Mouse (Mus musculus): ENCODE results near the gene Tppp3. TPM values are rescaled to one million over a fixed set of nuclear protein-coding genes. Genes with fewer than 3 reads are reported as not detected.
A peak's percentile ranks its signal among the peaks of the same experiment; 100 is the strongest.

Gene Tppp3
- total and polyA plus RNA-seq, 2 experiments: 0.65 to 0.80 TPM

DNA sequence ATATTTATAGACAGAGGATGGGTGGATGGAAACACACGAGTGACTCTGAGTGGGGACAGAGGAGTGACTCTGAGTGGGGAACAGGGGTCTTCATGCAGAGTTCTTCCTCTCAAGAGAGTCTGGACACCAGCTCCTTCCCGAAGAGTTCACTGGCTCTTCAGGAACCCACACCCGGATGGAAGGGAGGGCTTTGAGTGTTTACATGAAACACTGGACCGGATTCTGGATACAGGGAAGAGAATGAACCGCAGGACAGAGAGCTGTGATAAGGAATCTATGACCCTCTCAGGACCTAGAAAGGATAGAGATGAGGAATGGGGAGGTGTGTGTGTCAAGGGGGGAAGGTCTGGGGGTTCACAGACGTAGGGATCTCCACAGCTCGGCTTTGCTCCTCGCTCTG is 46.0 kb upstream of the Tppp3 start:
- TF ChIP-seq CTCF (IDR thresholded peaks at IDR 0.05; ENCODE audit: low read depth, low read length) (no peak), POLR2A (IDR thresholded peaks at IDR 0.05; ENCODE audit: extremely low read depth, insufficient read depth, low read length) (no peak)
- DNase-seq (ENCODE audit: extremely low read depth, low read depth, low spot score): no peak
- no peak overlapping the region for H3K27ac ChIP-seq (replicated peaks; ENCODE audit: insufficient read depth, low read depth, low read length)
- no peak overlapping the region for H3K9ac ChIP-seq (ENCODE audit: low read depth, low read length)
- WGBS: 35% methylated on average over 8 of the region's 8 CpGs
- no peak overlapping the region for H3K4me3 ChIP-seq (ENCODE audit: insufficient read depth, low read depth, low read length)
- H3K27me3 ChIP-seq (ENCODE audit: control insufficient read depth, insufficient read depth, low read length): no peaks in the 10 kb centered on the region
- peaks cover 6% of the 10 kb centered on the region for H3K4me1 ChIP-seq (ENCODE audit: control insufficient read depth, insufficient read depth, low read length)
- H3K79me2 ChIP-seq (ENCODE audit: control insufficient read depth, insufficient read depth, low read length): no peaks in the 10 kb centered on the region
- no peaks in the 10 kb centered on the region for H3K36me3 ChIP-seq (ENCODE audit: control insufficient read depth, insufficient read depth, low read length)

DNA sequence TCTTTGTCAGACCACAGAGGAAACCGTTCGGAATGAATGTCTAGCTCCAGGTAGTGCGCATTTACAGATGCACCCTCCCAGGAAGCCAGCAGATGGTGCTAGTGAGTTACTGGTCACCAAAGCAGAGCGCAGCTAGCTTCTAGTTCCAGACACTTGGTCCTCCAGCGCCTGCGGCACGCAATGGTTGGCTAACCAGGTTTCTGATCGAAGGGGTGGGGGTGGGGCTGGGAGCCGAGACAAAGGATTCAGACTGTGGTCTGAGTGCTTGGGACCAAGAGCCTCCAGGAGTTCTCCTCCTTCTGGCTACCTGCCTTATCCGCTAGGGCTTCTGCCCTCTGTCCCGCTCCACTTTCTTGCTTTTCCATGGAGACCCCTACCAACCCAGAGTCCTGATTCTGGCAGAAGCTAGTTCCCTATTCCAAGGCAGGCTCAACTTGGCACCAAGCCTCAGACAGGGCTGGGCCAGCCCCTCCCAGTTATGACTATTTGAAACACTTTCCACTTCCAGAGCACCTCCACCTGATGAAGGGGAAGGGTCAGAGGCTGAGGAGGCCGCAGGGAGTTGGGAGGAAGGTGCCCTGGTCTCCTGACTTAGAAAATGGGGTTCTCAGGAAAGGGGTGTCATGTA is 44.8 kb upstream of the Tppp3 start:
- Histone ChIP-seq H3K4me1 (ENCODE audit: control insufficient read depth, insufficient read depth, low read length) (peaks cover 6% of the 10 kb centered on the region), H3K27ac (replicated peaks; ENCODE audit: insufficient read depth, low read depth, low read length) (no peak overlapping the region), H3K4me3 (ENCODE audit: insufficient read depth, low read depth, low read length) (no peak overlapping the region), H3K36me3 (ENCODE audit: control insufficient read depth, insufficient read depth, low read length) (no peaks in the 10 kb centered on the region), H3K79me2 (ENCODE audit: control insufficient read depth, insufficient read depth, low read length) (no peaks in the 10 kb centered on the region), H3K27me3 (ENCODE audit: control insufficient read depth, insufficient read depth, low read length) (no peaks in the 10 kb centered on the region), H3K9ac (ENCODE audit: low read depth, low read length) (no peak overlapping the region)
- DNase-seq (ENCODE audit: extremely low read depth, low read depth, low spot score): peak; percentile 54
- TF ChIP-seq POLR2A (IDR thresholded peaks at IDR 0.05; ENCODE audit: extremely low read depth, insufficient read depth, low read length): no peak
- TF ChIP-seq CTCF (IDR thresholded peaks at IDR 0.05; ENCODE audit: low read depth, low read length): peak; percentile 89
- WGBS: 15% methylated on average over 12 of the region's 12 CpGs

DNA sequence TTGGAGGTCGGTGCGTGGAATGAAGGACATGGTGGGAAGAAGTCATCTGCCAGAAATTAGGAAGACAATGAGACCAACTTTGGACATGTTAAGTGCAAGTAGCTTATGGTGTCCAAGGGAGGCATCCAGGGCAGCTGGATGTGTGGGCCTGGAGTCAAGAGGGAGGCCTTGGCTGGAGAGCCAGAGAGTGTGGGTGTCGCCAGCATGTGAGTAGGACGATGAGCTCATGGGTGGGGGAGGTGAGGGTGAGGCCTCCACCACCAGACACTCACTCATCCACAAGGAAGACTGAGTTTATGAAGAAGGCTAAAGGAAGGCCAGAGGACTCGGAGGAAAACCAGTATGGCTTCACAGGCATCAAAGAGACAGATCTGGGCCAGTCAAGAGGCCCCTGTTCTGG is 43.3 kb upstream of the Tppp3 start:
- H3K36me3 ChIP-seq (ENCODE audit: control insufficient read depth, insufficient read depth, low read length): no peaks in the 10 kb centered on the region
- H3K4me1 ChIP-seq (ENCODE audit: control insufficient read depth, insufficient read depth, low read length): peaks cover 6% of the 10 kb centered on the region
- no peak overlapping the region for H3K27ac ChIP-seq (replicated peaks; ENCODE audit: insufficient read depth, low read depth, low read length)
- H3K9ac ChIP-seq (ENCODE audit: low read depth, low read length): no peak overlapping the region
- TF ChIP-seq CTCF (IDR thresholded peaks at IDR 0.05; ENCODE audit: low read depth, low read length): no peak
- no peak for TF ChIP-seq POLR2A (IDR thresholded peaks at IDR 0.05; ENCODE audit: extremely low read depth, insufficient read depth, low read length)
- no peaks in the 10 kb centered on the region for H3K27me3 ChIP-seq (ENCODE audit: control insufficient read depth, insufficient read depth, low read length)
- WGBS: 84% methylated on average over 5 of the region's 5 CpGs
- DNase-seq (ENCODE audit: extremely low read depth, low read depth, low spot score): no peak
- no peak overlapping the region for H3K4me3 ChIP-seq (ENCODE audit: insufficient read depth, low read depth, low read length)
- H3K79me2 ChIP-seq (ENCODE audit: control insufficient read depth, insufficient read depth, low read length): no peaks in the 10 kb centered on the region

DNA sequence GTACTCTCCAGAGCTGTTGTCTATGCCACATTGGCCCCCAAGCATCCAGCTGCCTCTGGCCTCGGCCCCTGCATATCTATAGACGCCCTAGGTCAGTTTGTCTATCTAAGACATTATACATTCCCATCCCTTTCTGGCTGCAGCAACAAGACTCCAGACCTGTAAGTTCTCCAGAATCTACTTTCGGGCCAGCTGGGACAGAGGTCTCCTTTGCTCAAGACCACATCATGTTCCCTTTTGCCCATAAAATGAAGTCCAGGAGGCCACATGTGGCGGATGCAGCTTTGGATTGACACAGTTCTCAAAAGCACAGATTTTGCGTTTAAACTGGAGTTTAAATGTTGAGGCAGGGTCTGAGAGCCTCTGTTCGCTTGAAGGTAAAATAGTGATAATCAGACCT is 42.9 kb upstream of the Tppp3 start:
- WGBS: 92% methylated on average over 6 of the region's 6 CpGs
- Histone ChIP-seq H3K36me3 (ENCODE audit: control insufficient read depth, insufficient read depth, low read length) (no peaks in the 10 kb centered on the region), H3K4me3 (ENCODE audit: insufficient read depth, low read depth, low read length) (no peak overlapping the region), H3K4me1 (ENCODE audit: control insufficient read depth, insufficient read depth, low read length) (peaks cover 6% of the 10 kb centered on the region), H3K79me2 (ENCODE audit: control insufficient read depth, insufficient read depth, low read length) (no peaks in the 10 kb centered on the region), H3K27ac (replicated peaks; ENCODE audit: insufficient read depth, low read depth, low read length) (no peak overlapping the region), H3K27me3 (ENCODE audit: control insufficient read depth, insufficient read depth, low read length) (no peaks in the 10 kb centered on the region), H3K9ac (ENCODE audit: low read depth, low read length) (no peak overlapping the region)
- no peak for TF ChIP-seq POLR2A (IDR thresholded peaks at IDR 0.05; ENCODE audit: extremely low read depth, insufficient read depth, low read length)
- TF ChIP-seq CTCF (IDR thresholded peaks at IDR 0.05; ENCODE audit: low read depth, low read length): no peak
- DNase-seq (ENCODE audit: extremely low read depth, low read depth, low spot score): no peak

DNA sequence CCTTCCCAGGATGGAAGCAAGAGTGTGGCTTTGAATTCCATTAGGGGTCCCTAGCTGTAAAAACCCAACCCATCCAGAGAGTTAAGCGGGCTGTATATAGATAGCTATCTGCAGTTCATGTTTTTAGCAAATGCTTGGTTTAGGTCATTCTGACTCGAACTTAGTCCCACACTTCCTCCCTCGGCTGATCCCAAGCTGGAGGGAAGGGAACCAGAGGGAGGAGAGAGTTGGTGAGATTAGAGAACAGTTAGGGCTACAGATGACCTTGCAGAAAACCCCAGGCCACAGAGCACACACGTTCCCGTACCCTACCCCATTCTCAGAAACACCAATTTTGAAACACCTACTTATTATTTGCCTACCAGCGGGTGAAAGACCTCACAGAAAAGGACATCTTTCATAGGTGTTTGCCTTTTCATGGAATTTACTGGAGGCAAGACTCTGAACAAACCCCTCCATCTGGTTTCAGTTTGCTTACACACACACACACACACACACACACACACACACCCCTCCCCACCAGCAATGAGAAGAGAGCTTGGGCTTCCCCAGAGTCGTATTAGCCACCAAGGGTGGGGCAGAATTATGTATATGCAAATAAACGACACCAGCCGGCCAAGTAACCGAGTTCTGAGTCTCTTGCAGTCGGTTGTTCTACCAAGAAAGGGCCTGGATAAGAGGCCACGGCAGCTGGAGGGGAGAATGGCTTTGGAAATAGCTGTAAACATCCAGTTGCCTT is 38.8 kb upstream of the Tppp3 start:
- Histone ChIP-seq H3K9ac (ENCODE audit: low read depth, low read length) (no peak overlapping the region), H3K27ac (replicated peaks; ENCODE audit: insufficient read depth, low read depth, low read length) (no peak overlapping the region), H3K36me3 (ENCODE audit: control insufficient read depth, insufficient read depth, low read length) (no peaks in the 10 kb centered on the region), H3K27me3 (ENCODE audit: control insufficient read depth, insufficient read depth, low read length) (no peaks in the 10 kb centered on the region), H3K79me2 (ENCODE audit: control insufficient read depth, insufficient read depth, low read length) (no peaks in the 10 kb centered on the region), H3K4me1 (ENCODE audit: control insufficient read depth, insufficient read depth, low read length) (no peaks in the 10 kb centered on the region), H3K4me3 (ENCODE audit: insufficient read depth, low read depth, low read length) (no peak overlapping the region)
- 40% methylated on average over 12 of the region's 12 CpGs for WGBS
- TF ChIP-seq CTCF (IDR thresholded peaks at IDR 0.05; ENCODE audit: low read depth, low read length) (no peak), POLR2A (IDR thresholded peaks at IDR 0.05; ENCODE audit: extremely low read depth, insufficient read depth, low read length) (no peak)
- DNase-seq (ENCODE audit: extremely low read depth, low read depth, low spot score): no peak

DNA sequence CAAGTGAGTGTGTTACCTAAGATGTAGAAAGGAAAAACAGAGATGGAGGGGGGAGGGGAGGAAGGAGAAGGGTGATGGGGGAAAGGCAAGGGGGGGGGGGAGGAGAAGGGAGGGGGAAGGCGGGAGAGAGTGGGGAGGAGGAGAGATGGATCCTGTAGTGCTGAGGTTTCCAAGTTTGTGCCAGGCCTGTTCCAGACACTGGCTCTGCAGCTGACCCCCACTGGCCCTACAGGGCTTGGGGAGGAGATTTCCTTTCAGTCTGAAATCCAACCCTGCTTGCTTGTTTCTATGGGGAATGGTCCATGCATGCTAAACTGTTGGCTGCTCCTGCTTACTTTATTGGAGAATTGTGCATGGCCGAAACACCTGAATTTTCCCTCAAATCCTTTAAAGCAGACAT is 37.4 kb upstream of the Tppp3 start:
- H3K36me3 ChIP-seq (ENCODE audit: control insufficient read depth, insufficient read depth, low read length): no peaks in the 10 kb centered on the region
- WGBS: 82% methylated on average over 2 of the region's 2 CpGs
- no peaks in the 10 kb centered on the region for H3K4me1 ChIP-seq (ENCODE audit: control insufficient read depth, insufficient read depth, low read length)
- TF ChIP-seq POLR2A (IDR thresholded peaks at IDR 0.05; ENCODE audit: extremely low read depth, insufficient read depth, low read length) (no peak), CTCF (IDR thresholded peaks at IDR 0.05; ENCODE audit: low read depth, low read length) (no peak)
- DNase-seq (ENCODE audit: extremely low read depth, low read depth, low spot score): no peak
- H3K27me3 ChIP-seq (ENCODE audit: control insufficient read depth, insufficient read depth, low read length): no peaks in the 10 kb centered on the region
- H3K9ac ChIP-seq (ENCODE audit: low read depth, low read length): no peak overlapping the region
- no peaks in the 10 kb centered on the region for H3K79me2 ChIP-seq (ENCODE audit: control insufficient read depth, insufficient read depth, low read length)
- no peak overlapping the region for H3K27ac ChIP-seq (replicated peaks; ENCODE audit: insufficient read depth, low read depth, low read length)
- no peak overlapping the region for H3K4me3 ChIP-seq (ENCODE audit: insufficient read depth, low read depth, low read length)

All from liver, adult 2 months (tissue).